Mouse (Mus musculus) liver, adult 2 months (tissue): Measurements from ENCODE around the gene Gm20388.
A peak's percentile ranks its signal among the peaks of the same experiment; 100 is the strongest.

Experiments used
- CTCF ChIP-seq: fragments of 200-500 bp; IDR thresholded peaks from 2 replicates; pipeline ENCODE4 v1.5.1; 2011; ENCODE audit warnings: low read depth, low read length, control low read depth
- POLR2A ChIP-seq: fragments of 200-500 bp; IDR thresholded peaks from 2 replicates; pipeline ENCODE4 v1.6.1; 2011; ENCODE audit warnings: low read length, control low read depth; ENCODE audit not compliant: insufficient read depth; ENCODE audit errors: extremely low read depth

GRCm38 (mm10) chr8:123352786-123353185, 3442.1 kb downstream of the Gm20388 start:
- TF ChIP-seq CTCF (peak; percentile 53; the same call in 1 of the 2 replicates), POLR2A (no peak)
